21 mouse cellular contexts compared by ENCODE assay signal in the genomic region with DNA sequence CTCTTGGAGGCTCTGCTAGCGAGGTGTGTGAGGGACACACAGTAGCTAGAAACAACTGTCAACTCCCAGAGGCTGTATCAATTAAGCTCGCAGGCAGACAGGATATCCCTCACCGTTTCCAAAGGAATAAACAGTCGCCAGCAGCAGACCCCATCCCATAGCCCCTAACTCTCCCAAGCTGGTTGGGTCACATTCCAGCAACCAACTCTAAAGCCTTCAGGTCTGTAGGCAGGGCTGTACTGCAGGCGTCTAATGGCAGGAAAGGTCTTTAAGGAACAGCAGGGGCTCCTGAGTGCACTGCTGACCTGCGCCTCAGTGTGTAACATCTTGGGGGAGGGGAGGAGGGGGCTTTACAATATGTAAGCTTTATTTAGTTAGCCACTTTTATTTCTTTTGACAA. TPM values are rescaled to one million over a fixed set of nuclear protein-coding genes. Genes with fewer than 3 reads are reported as not detected.
A peak's percentile ranks its signal among the peaks of the same experiment; 100 is the strongest.
DNase-seq lines count a peak whose midpoint lies in the region; ATAC-seq and TF ChIP-seq lines count a peak whose summit lies in the region.
"Had no signal": no experiment of that assay in that cellular context is flagged by ENCODE, and none has a peak within 500 bp of the region (broad histone marks: within the 10 kb centered on the region; RNA-seq: fewer than 3 reads in every experiment).

No protein-coding gene starts in this region.

- ATAC-seq in liver, embryonic 13.5 days (ENCODE audit: low read depth), result no peak
- no peak for ATAC-seq in liver, postnatal 0 days
- ATAC-seq: hindbrain, embryonic 16.5 days; midbrain, embryonic 16.5 days had no signal

- no peak for DNase-seq in liver, embryonic 13.5 days
- no peak for DNase-seq in liver, postnatal 0 days
- DNase-seq in ES-E14 (ENCODE audit: low read depth, low spot score), result no peak
- peak; percentile 49 for DNase-seq in embryo, embryonic 10.5 days (ENCODE audit: low spot score)
- peak; percentile 41 for DNase-seq in limb, embryonic 10.5 days (ENCODE audit: low spot score)
- no peak for DNase-seq in adrenal gland, postnatal 25 days
- no peak for DNase-seq in left cerebral cortex, adult 9 months (ENCODE audit: low spot score in 2 of 2)
- DNase-seq: adrenal gland, postnatal 10 days; cerebellum, adult 2 months; gastrocnemius, postnatal 14 days; kidney, adult 11 months; kidney, postnatal 14 days had no signal

- peaks cover 76% of the 10 kb centered on the region for H3K36me3 ChIP-seq in liver, embryonic 13.5 days
- H3K36me3 ChIP-seq in liver, postnatal 0 days (replicated peaks; ENCODE audit: insufficient read depth, low read length), result peaks cover 41% of the 10 kb centered on the region
- H3K36me3 ChIP-seq in ES-E14 (ENCODE audit: control insufficient read depth, insufficient read depth, low read length, poor library complexity, severe bottlenecking), result peaks cover 14% of the 10 kb centered on the region; the same call in 1 of the 2 replicates
- peaks cover 55% of the 10 kb centered on the region for H3K36me3 ChIP-seq in limb, embryonic 10.5 days

- H3K27ac ChIP-seq in liver, embryonic 13.5 days, result peak overlapping the region; percentile 39
- H3K27ac ChIP-seq in liver, postnatal 0 days (ENCODE audit: low read depth), result no peak overlapping the region
- peak overlapping the region; percentile 51; the same call in 1 of the 2 replicates for H3K27ac ChIP-seq in ES-E14 (ENCODE audit: insufficient read depth, low read depth, low read length, poor library complexity, severe bottlenecking)
- H3K27ac ChIP-seq in limb, embryonic 10.5 days, result peak overlapping the region; percentile 58
- H3K27ac ChIP-seq: left cerebral cortex, adult 2 months; limb, embryonic 15.5 days had no signal

- H3K4me3 ChIP-seq in liver, embryonic 13.5 days (replicated peaks), result no peak overlapping the region
- H3K4me3 ChIP-seq in liver, postnatal 0 days (ENCODE audit: low read depth, low read length), result no peak overlapping the region
- no peak overlapping the region for H3K4me3 ChIP-seq in ES-E14 (ENCODE audit: insufficient read depth in 1 of 2, low read depth in 1 of 2, low read length in 2 of 2, poor library complexity in 1 of 2, severe bottlenecking in 1 of 2)
- peak overlapping the region; percentile 30; the same call in 1 of the 2 replicates for H3K4me3 ChIP-seq in limb, embryonic 10.5 days
- H3K4me3 ChIP-seq: heart, embryonic 12.5 days; left cerebral cortex, adult 2 months; limb, embryonic 15.5 days had no signal

- no peaks in the 10 kb centered on the region for H3K9me3 ChIP-seq in liver, embryonic 13.5 days (replicated peaks)
- H3K9me3 ChIP-seq in liver, postnatal 0 days (ENCODE audit: low read length), result no peaks in the 10 kb centered on the region
- H3K9me3 ChIP-seq in ES-E14 (ENCODE audit: control insufficient read depth, insufficient read depth, low read depth, low read length), result no peaks in the 10 kb centered on the region
- no peaks in the 10 kb centered on the region for H3K9me3 ChIP-seq in limb, embryonic 10.5 days (replicated peaks)
- H3K9me3 ChIP-seq: heart, embryonic 12.5 days; limb, embryonic 15.5 days had no signal

- peaks cover 35% of the 10 kb centered on the region for H3K4me1 ChIP-seq in liver, embryonic 13.5 days (replicated peaks)
- no peaks in the 10 kb centered on the region for H3K4me1 ChIP-seq in liver, postnatal 0 days (ENCODE audit: insufficient read depth)
- H3K4me1 ChIP-seq in ES-E14 (ENCODE audit: control insufficient read depth in 2 of 2, insufficient read depth in 2 of 2, low read length in 2 of 2, poor library complexity in 1 of 2), result peaks cover 5 to 24% of the 10 kb centered on the region in 2 experiments
- H3K4me1 ChIP-seq in limb, embryonic 10.5 days, result peaks cover 32% of the 10 kb centered on the region

- in situ Hi-C loops in ES-E14 (cut with MboI; ENCODE audit: low sequenced_read_pairs in 2 of 2, unreplicated experiment in 2 of 2), result no loop called here

- TF ChIP-seq EP300 in liver, postnatal 0 days (IDR thresholded peaks at IDR 0.05; ENCODE audit: low read depth), result no peak

- no peaks in the 10 kb centered on the region for H3K27me3 ChIP-seq in liver, embryonic 13.5 days
- no peaks in the 10 kb centered on the region for H3K27me3 ChIP-seq in liver, postnatal 0 days (ENCODE audit: insufficient read depth, low read length)
- no peaks in the 10 kb centered on the region for H3K27me3 ChIP-seq in limb, embryonic 10.5 days (ENCODE audit: low read depth, poor library complexity, severe bottlenecking)
- H3K27me3 ChIP-seq: heart, embryonic 12.5 days; limb, embryonic 15.5 days had no signal

- no peak overlapping the region for H3K4me2 ChIP-seq in liver, embryonic 13.5 days
- no peak overlapping the region for H3K4me2 ChIP-seq in liver, postnatal 0 days (ENCODE audit: low read depth, low read length)
- H3K4me2 ChIP-seq: heart, embryonic 12.5 days; limb, embryonic 15.5 days had no signal

- H3K9ac ChIP-seq in liver, embryonic 13.5 days, result no peak overlapping the region
- no peak overlapping the region for H3K9ac ChIP-seq in liver, postnatal 0 days (replicated peaks)
- H3K9ac ChIP-seq in ES-E14 (ENCODE audit: insufficient read depth, low read depth, low read length, poor library complexity, severe bottlenecking), result no peak overlapping the region
- H3K9ac ChIP-seq: heart, embryonic 12.5 days; limb, embryonic 15.5 days had no signal

- no peak for TF ChIP-seq CTCF in liver, postnatal 0 days (IDR thresholded peaks at IDR 0.05; ENCODE audit: low read depth)

- WGBS in liver, embryonic 13.5 days (ENCODE audit: insufficient replicate concordance), result 56% methylated on average over 6 of the region's 6 CpGs
- 63% methylated on average over 6 of the region's 6 CpGs for WGBS in liver, postnatal 0 days (ENCODE audit: insufficient replicate concordance)
- WGBS in limb, embryonic 10.5 days, result 3% methylated on average over 6 of the region's 6 CpGs

TF ChIP-seq in ES-E14, 5 proteins besides CTCF, POLR2A, EP300 and RAD21:
- TF ChIP-seq ZNF384 (IDR thresholded peaks at IDR 0.05; ENCODE audit: low read depth, low read length), result no peak
- no peak for TF ChIP-seq MAFK (IDR thresholded peaks at IDR 0.05; ENCODE audit: insufficient read depth, low read depth, low read length)
- no peak for TF ChIP-seq CHD2 (IDR thresholded peaks at IDR 0.05; ENCODE audit: low read depth, low read length)
- no peak for TF ChIP-seq ZC3H11A (IDR thresholded peaks at IDR 0.05; ENCODE audit: borderline replicate concordance, low read depth, low read length)
- no peak for TF ChIP-seq HCFC1 (IDR thresholded peaks at IDR 0.05; ENCODE audit: borderline replicate concordance, insufficient read depth, low read length)

RNA-seq across cellular contexts. Expression of gene Ssh1, which starts 34.7 kb away (rescaled TPM):
- 5.4 and 6.0 TPM in 2 replicates for polyA plus RNA-seq in liver, embryonic 13.5 days (2015; fragmentation: Nextera tagmentation; extraction: Ambion mirVana)
- 3.7 and 4.3 TPM in 2 replicates for polyA plus RNA-seq in liver, postnatal 0 days (2015; fragmentation: Nextera tagmentation; extraction: Ambion mirVana)
- 11.8 and 13.4 TPM in 2 replicates for total RNA-seq in ES-E14 (2012; rRNA removed)
- polyA plus RNA-seq in limb, embryonic 10.5 days (2016; fragmentation: Nextera tagmentation; extraction: Ambion mirVana), result 13.6 and 16.4 TPM in 2 replicates
- total RNA-seq in adrenal gland, postnatal 25 days (2021), result 18.9 and 22.7 TPM in 2 replicates

RNA-seq across cellular contexts. Expression of gene Dao, which starts 44.5 kb away (rescaled TPM):
- not detected in 2 replicates for polyA plus RNA-seq in liver, embryonic 13.5 days (2015; fragmentation: Nextera tagmentation; extraction: Ambion mirVana)
- not detected in 2 replicates for polyA plus RNA-seq in liver, postnatal 0 days (2015; fragmentation: Nextera tagmentation; extraction: Ambion mirVana)
- 0.16 and 0.18 TPM in 2 replicates for total RNA-seq in ES-E14 (2012; rRNA removed)
- not detected in 2 replicates for polyA plus RNA-seq in limb, embryonic 10.5 days (2016; fragmentation: Nextera tagmentation; extraction: Ambion mirVana)
- not detected in 2 replicates for total RNA-seq in adrenal gland, postnatal 25 days (2021)
- total RNA-seq: adrenal gland, postnatal 10 days; common myeloid progenitor, adult 5-6 weeks; gastrocnemius, postnatal 14 days; heart, postnatal 25 days; left cerebral cortex, adult 2 months; megakaryocyte, adult 5-6 weeks had no signal
- polyA plus RNA-seq: heart, embryonic 12.5 days; hindbrain, embryonic 16.5 days; limb, embryonic 15.5 days; midbrain, embryonic 16.5 days; neural tube, embryonic 11.5 days had no signal

RNA-seq across cellular contexts. Expression of gene Coro1c, which starts 50.5 kb away (rescaled TPM):
- 48.0 and 60.3 TPM in 2 replicates for polyA plus RNA-seq in liver, embryonic 13.5 days (2015; fragmentation: Nextera tagmentation; extraction: Ambion mirVana)
- polyA plus RNA-seq in liver, postnatal 0 days (2015; fragmentation: Nextera tagmentation; extraction: Ambion mirVana), result 23.6 and 27.6 TPM in 2 replicates
- total RNA-seq in ES-E14 (2012; rRNA removed), result 150 TPM in 2 replicates
- 129 and 139 TPM in 2 replicates for polyA plus RNA-seq in limb, embryonic 10.5 days (2016; fragmentation: Nextera tagmentation; extraction: Ambion mirVana)
- total RNA-seq in adrenal gland, postnatal 25 days (2021), result 43.3 and 52.6 TPM in 2 replicates

Comparison
In these comparisons a context has a peak if more than half of its experiments do, and no peak if none do; other contexts are left out.
1. DNase-seq: peak in embryo, embryonic 10.5 days (single experiment) and limb, embryonic 10.5 days (single experiment); none in liver, embryonic 13.5 days (single experiment), liver, postnatal 0 days (single experiment), ES-E14 (single experiment), adrenal gland, postnatal 25 days (single experiment) and left cerebral cortex, adult 9 months (0 of 2).